Mouse (Mus musculus): ENCODE data around the gene Birc2. TPM values are rescaled to one million over a fixed set of nuclear protein-coding genes. Genes with fewer than 3 reads are reported as not detected.

Birc2 gene
- 125 to 145 TPM (median 131 TPM) in 4 replicates for total RNA-seq (2023; ENCODE audit: inconsistent age)

DNA sequence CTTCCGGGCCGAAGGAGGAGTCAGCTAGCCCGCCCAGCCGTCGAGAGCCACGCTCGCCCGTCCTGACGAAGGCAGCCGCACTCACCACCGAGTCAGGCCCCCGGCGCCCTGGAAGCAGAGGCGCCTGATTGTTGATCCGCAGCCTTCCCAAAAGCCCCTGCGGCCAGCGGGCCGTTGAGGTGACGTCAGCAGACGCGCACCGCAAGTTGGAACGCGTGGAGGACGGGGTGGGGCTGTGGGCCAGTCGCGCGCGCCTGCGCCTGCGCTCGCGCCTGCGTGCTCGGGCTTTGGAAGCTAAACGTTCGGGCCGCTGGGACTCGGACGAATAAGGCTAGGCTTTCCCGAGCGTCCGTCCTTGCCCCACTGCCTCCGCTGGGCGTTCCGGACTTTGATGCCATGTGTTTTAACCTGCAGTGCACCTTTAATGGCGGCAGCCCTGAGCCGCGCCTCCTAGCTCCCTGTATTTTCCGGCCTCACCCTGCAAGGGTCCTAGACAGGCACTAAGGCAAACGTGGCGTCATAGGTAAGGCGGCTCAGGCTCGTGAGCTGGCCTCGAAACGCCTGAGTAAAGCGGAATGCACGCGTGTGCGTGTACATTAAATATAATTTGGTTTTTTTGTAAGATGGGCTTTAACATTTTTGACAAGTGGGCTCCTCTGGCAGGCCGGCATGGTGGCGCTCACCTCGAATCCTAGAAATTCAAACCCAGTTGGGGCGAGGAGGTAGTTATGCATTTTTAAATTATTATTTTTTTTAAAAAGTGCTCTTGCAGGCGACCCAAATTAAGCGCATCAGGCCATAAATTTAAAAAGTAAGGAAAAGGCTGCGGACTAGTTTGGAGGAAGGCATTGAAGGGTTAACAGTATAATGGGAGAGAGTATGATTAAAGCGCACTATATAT is at the start of gene Birc2:
TSS of gene Birc2 (minus strand) at position 160 of the 901 bp plus-strand sequence.

DNA sequence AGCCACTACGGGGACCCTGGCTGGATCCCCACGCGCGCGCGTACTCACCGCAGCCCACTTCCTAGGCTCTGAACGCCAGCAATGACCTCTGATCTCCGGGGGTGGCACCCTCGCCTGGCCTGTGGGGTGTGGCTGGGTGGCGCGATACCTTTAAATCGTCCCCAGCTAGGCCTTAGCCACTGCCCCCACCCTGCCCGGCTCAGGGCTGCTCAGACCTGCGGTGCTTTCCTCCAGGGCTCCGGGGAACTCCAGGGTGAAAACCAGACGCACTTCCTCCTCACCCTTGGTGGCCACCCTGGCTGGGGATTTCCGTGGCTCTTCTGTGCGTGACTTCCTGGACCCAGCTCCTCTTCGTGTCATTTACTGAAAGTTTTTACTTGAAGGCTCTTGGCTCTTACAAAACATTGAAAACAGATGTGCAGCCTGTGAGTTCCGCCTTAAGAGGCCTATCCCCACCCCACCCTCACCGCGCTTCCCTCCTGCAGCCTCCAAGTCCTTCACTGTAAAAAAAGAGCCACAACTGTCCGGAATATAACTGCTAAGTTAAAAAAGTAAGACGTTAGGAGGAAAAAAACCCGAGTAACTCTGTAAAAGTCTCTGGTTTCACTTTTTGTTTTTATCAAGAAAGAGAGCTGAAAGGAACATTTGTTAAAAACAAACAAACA is 36.0 kb upstream of the Birc2 start, which contains the start of gene Birc3:
TSS of gene Birc3 (minus strand) at position 412 of the 665 bp plus-strand sequence.

Other genes starting within 250 kb of the Birc2 start
- not detected in 4 replicates for gene Mmp20, start 208.8 kb downstream of the Birc2 start, total RNA-seq (2023; ENCODE audit: inconsistent age)
- not detected in 4 replicates for gene Mmp7, start 145.0 kb downstream of the Birc2 start, total RNA-seq (2023; ENCODE audit: inconsistent age)
- 257 to 287 TPM (median 275 TPM) in 4 replicates for gene Tmem123, start 73.0 kb downstream of the Birc2 start, total RNA-seq (2023; ENCODE audit: inconsistent age)
- 575 to 764 TPM (median 732 TPM) in 4 replicates for gene Birc3, start 36.1 kb upstream of the Birc2 start, total RNA-seq (2023; ENCODE audit: inconsistent age)
- not detected in 4 replicates for gene Yap1, start 167.5 kb upstream of the Birc2 start, total RNA-seq (2023; ENCODE audit: inconsistent age)
- not detected in 4 replicates for gene Cfap300, start 205.8 kb upstream of the Birc2 start, total RNA-seq (2023; ENCODE audit: inconsistent age)

Data from B cell, adult (primary cell).